Mouse (Mus musculus): ENCODE measurements at regions not wholly inside any gene's neighbourhood (a gene's known extent, or its start where the extent isn't known, plus 50 kb on each side); places are given as distances from the start of the nearest gene placed in this dataset.

DNA sequence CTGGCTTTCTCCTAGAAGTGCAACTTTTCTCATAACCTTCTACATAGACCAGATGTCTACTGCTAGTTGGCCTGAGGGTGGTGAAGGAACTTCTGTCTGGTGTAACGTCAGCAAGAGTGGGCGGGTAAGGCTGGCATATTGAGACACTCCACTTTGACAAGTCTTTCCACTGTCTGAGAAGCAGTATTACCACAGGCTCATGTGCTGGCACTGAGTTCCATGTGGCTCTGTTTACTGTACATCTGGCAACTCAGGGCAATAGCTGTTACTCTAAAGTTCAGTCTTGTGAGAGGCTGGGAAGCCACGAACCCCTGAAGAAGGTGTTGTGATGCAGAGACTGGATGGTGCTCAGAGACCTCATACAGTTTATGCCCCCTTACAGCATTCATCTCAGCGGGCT, 230.7 kb upstream of the Tbx18 start:
- DNase-seq (ENCODE audit: low read depth, low spot score), result no peak

DNA sequence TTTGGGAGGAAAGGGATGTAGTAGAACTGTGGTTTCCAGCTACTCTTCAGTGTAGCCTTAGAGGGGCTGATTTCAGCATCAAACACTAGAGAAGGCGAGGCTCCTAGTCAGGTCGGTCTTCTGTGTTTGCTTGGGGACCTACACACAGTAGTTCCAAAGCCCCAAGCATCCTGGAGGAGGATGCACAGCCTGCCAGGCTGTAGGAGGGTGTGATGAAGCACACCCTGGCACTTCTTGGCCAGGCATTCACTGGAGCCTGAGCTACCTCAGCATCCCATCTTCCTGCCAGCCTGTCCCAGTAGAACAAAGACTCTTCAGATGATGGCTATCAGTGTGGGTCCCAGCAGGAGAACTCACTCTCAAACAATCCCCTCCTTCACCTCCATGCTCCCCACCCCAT, 233.4 kb upstream of the Tbx18 start:
- no peak for DNase-seq (ENCODE audit: low read depth, low spot score)

DNA sequence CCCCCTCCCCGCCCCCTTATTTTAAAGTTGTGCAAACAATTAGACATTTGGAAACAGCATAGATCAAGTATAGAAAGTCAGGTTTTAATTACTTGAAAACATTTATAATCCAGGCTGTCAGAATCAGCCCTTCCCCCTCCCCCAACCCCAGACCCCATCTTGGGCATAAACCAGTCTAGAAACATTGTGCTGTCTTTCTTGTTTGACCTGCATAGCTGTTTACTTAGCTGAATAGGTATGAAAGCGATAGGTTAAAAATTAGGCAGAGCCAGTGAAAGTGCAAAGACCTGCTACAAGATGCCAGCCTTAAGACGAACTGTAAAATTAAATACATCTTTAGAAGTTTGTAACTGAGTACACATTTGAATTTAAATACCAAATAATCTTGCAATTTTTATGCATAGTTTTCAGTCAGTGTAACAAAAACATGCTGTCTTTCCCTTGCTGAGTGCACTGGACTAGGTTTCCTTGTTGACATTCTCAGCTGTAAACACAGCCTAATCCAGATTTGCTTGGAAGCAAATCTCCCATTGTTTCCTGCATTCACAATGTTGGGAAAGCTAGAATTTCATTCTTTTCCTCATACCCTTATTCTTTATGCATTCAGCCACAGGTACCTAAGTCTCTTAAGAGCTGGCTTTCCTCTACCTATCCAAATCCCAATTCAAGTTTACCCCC, 234.2 kb upstream of the Tbx18 start:
- no peak for DNase-seq (ENCODE audit: low read depth, low spot score)

GRCm38 (mm10) chr9:87968190-87969082, 237.4 kb upstream of the Tbx18 start:
- no peak for DNase-seq (ENCODE audit: low read depth, low spot score)

DNA sequence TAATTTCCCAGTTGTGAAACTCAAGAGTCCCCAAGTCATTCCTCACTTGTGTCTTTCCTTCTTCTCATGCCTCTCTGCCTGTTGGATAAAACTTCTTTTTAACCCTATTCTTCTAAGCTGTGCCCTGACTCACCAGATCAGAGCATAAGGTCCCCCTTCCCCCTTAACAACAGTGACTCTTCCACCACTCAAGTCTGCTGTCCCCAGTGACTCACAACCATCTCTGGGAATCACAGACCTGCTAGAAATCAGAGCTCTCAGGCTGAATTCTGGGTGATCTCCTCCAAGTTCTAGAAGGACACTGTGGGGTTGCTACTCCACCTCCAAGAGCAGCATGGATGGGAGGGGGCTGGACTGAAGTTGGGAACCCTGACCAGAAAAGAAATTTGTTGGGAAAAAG, 239.5 kb upstream of the Tbx18 start:
- DNase-seq (ENCODE audit: low read depth, low spot score), result no peak

DNA sequence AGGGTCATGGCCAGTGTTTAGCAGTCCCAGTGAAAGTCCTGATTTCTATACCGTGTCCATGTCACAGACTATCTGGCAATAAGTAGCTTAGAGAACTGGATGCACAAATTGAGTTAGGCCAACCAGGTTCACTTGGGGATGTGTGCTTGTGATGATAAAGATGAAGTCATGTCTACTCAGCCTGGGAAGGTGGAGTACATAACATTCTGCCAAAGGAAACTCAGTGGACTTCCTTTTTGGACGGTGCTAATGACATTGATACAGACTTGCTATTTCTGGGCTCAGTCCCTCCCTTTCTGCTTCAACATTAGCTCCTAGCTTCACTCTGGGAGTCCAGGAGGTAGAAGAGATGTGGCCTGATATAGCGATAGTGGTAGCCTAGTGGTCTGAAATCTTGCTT, 240.7 kb upstream of the Tbx18 start:
- DNase-seq (ENCODE audit: low read depth, low spot score), result no peak

- DNase-seq (ENCODE audit: low read depth, low spot score), result no peak
Measured at GRCm38 (mm10) chr9:87973531-87973930, 242.5 kb upstream of the Tbx18 start.

GRCm38 (mm10) chr9:87984910-87985309, 253.8 kb upstream of the Tbx18 start:
- DNase-seq (ENCODE audit: low read depth, low spot score), result no peak

GRCm38 (mm10) chr9:87985439-87985838, 254.4 kb upstream of the Tbx18 start:
- no peak for DNase-seq (ENCODE audit: low read depth, low spot score)

DNA sequence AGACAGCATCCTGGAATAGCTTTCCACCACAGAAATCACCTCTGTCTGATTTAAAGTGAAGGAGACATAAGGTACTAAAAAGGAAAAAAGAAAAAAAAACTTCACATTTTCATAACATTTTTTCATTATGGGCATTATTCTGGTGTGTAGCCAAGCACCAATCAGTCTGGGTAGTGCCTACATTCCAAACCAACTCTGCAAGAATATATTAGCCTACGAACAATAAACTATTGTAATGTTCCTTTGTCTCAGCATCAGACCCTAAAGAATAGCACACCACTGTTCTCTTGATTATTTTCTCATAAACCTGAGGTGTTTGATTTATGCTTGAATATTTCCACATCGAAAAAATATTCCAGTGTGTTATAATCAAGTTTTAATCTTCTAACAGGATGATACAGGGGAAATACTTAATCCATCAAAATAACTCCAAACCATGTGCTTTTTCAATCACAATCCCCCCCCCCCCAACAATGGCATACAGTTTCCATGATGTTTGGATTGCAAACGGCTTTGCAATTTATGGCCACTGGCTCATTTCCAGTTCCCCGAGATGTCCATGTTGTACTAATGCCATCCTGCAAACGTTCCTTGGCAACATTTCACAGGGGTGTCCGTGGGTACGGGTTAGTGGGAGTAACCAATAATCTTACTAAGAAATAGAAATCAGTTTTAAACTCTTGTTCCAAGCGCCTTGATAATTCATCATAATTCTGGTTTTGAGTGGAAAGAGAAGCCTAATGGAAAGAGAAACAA, 275.1 kb upstream of the Tbx18 start:
- DNase-seq (ENCODE audit: low read depth, low spot score), result no peak

DNA sequence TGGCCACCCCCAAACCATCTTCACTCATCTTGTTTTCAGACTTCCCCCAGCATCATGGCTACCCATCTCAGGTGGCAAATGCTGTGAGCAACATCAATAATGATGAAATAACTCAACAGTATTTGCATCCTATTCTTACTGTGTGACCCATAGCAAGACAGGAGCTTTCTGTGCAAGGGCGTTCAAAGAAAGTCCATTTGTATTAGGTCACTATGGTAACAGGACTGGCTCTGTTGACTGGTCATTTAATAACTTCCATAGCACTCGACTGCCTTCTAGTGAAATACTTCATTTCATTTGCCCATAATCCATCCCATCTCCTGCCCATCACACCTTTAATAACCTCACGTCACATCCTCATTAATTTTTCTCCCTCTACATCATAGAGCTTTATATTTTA, 292.7 kb upstream of the Tbx18 start:
- no peak for DNase-seq (ENCODE audit: low read depth, low spot score)

- DNase-seq (ENCODE audit: low read depth, low spot score), result no peak
Measured at GRCm38 (mm10) chr9:88025936-88026335, 294.9 kb upstream of the Tbx18 start.

DNA sequence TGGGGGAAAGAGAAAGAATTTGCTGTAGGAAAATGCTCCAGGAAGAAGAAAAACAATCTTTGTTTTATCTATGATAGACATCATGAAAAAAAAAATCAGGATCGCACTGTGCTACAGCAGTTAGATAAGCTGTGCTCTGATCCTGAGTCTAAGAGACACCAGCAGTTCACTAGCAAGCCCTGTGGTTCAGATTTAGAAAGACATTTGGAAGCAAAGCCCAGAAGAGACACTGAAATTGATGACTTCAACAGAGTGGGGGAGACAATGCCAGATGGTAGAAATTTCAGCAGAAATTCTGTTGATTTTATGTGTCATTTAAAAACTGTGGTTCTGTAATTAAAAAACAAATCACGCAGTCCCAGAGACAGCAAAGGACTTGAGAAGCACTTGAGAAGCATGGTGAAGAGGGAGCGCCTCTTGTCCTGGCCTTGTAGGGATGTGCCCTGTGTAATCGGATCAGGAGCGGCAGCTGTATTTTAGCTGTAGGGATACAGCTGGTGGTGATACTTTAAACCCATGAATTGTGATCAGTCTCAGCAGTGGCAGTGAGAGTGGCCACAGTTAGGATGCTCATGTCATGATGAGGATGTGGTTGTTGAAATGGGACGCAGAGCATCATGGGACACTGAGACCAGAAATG, 296.4 kb upstream of the Nt5e start:
- peak; percentile 26 for DNase-seq (ENCODE audit: low read depth, low spot score)

GRCm38 (mm10) chr9:88037560-88037959, 289.4 kb upstream of the Nt5e start:
- DNase-seq (ENCODE audit: low read depth, low spot score), result no peak

- DNase-seq (ENCODE audit: low read depth, low spot score), result no peak
Measured at GRCm38 (mm10) chr9:88049270-88049669, 277.7 kb upstream of the Nt5e start.

- DNase-seq (ENCODE audit: low read depth, low spot score), result no peak
Measured at GRCm38 (mm10) chr9:88049792-88050191, 277.2 kb upstream of the Nt5e start.

- no peak for DNase-seq (ENCODE audit: low read depth, low spot score)
Measured at GRCm38 (mm10) chr9:88058551-88058950, 268.4 kb upstream of the Nt5e start.

GRCm38 (mm10) chr9:88059005-88059404, 268.0 kb upstream of the Nt5e start:
- no peak for DNase-seq (ENCODE audit: low read depth, low spot score)

GRCm38 (mm10) chr9:88063973-88064676, 262.9 kb upstream of the Nt5e start:
- DNase-seq (ENCODE audit: low read depth, low spot score), result no peak

GRCm38 (mm10) chr9:88065057-88065456, 261.9 kb upstream of the Nt5e start:
- peak; percentile 8 for DNase-seq (ENCODE audit: low read depth, low spot score)

- DNase-seq (ENCODE audit: low read depth, low spot score), result no peak
Measured at GRCm38 (mm10) chr9:88065777-88066176, 261.2 kb upstream of the Nt5e start.
